Mouse (Mus musculus) midbrain, embryonic 16.5 days (tissue): ENCODE results near the gene Crbn. TPM values are rescaled to one million over a fixed set of nuclear protein-coding genes. Genes with fewer than 3 reads are reported as not detected.

Source experiments
- ATAC-seq: fragments of 200-750 bp; cut with Nextera tagmentation; 2 replicates; pipeline ENCODE4 v1.8.0; 2017; ENCODE audit warnings: moderate TSS enrichment
- H3K27ac ChIP-seq: fragments of 300-500 bp; sonication (generic); 2 replicates; pipeline ENCODE4 v1.5.1; 2014; ENCODE audit warnings: mild to moderate bottlenecking, low read length, mixed read lengths
- H3K27me3 ChIP-seq: fragments of 300-500 bp; sonication (generic); 2 replicates; pipeline ENCODE4 v1.6.1; 2014; ENCODE audit warnings: low read depth, low read length, mixed read lengths; ENCODE audit not compliant: control insufficient read depth, insufficient read depth
- H3K36me3 ChIP-seq: fragments of 300-500 bp; sonication (generic); 2 replicates; pipeline ENCODE4 v1.6.1; 2014; ENCODE audit warnings: mild to moderate bottlenecking, low read length, moderate library complexity, mixed read lengths; ENCODE audit not compliant: control insufficient read depth, insufficient read depth
- H3K4me1 ChIP-seq: fragments of 300-500 bp; sonication (generic); 2 replicates; pipeline ENCODE4 v1.6.1; 2014; ENCODE audit warnings: mild to moderate bottlenecking, low read length, mixed read lengths; ENCODE audit not compliant: control insufficient read depth, insufficient read depth
- H3K4me2 ChIP-seq: fragments of 300-500 bp; sonication (generic); 2 replicates; pipeline ENCODE4 v1.6.1; 2014; ENCODE audit warnings: mild to moderate bottlenecking, low read length, mixed read lengths
- H3K4me3 ChIP-seq: fragments of 300-500 bp; sonication (generic); 2 replicates; pipeline ENCODE4 v1.5.1; 2014; ENCODE audit warnings: low read depth, mild to moderate bottlenecking, low read length, moderate library complexity, mixed read lengths
- H3K9ac ChIP-seq: fragments of 300-500 bp; sonication (generic); 2 replicates; pipeline ENCODE4 v1.6.1; 2014; ENCODE audit warnings: low read depth, low read length, mixed read lengths
- H3K9me3 ChIP-seq: fragments of 300-500 bp; sonication (generic); replicated peaks from 2 replicates; pipeline ENCODE4 v1.6.1; 2014; ENCODE audit warnings: mild to moderate bottlenecking, low read length, mixed read lengths; ENCODE audit not compliant: control insufficient read depth, poor library complexity, severe bottlenecking
- WGBS: fragments of 180-500 bp; shearing (Covaris S2); extraction: QIAGEN DNeasy Blood & Tissue Kit; methylation state at CpG from one replicate; pipeline ENCODE4 v1.1.7; 2014; 5-methylcytosine and 5-hydroxymethylcytosine counted together
- polyA plus RNA-seq: library from polyadenylated mRNA; unstranded; fragments of >200 nt; fragmentation: Nextera tagmentation; extraction: Ambion mirVana; gene quantifications from 2 replicates; pipeline ENCODE4 v1.2.1, GENCODE M21; 2015

The Crbn gene
- polyA plus RNA-seq, 1 experiment from 2014 or later, result 63.6 TPM

DNA sequence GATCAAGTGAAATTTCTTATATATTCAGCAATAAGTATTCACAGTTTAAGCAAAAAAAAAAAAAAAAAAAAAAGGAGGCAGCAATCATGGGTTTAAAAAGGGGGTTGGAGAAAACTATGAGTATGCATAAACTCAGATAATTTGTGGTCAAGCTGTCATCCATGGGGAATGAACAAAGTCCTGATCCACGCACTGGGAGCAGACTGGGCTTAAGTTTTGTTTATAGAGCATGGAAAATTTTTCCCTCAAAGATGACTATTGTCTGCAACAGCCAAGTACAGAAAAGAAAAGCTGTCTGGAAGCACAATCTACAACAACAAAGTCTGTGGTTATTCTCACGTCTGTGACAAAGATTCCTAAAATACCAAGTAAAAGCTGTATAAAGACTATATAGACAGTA lies 9.3 kb upstream of the Crbn start:
- Histone ChIP-seq H3K9me3 (no peaks in the 10 kb centered on the region), H3K27me3 (no peaks in the 10 kb centered on the region), H3K36me3 (no peaks in the 10 kb centered on the region), H3K9ac (no peak overlapping the region), H3K4me3 (no peak overlapping the region), H3K27ac (no peak overlapping the region), H3K4me1 (no peaks in the 10 kb centered on the region), H3K4me2 (no peak overlapping the region)
- 66% methylated on average over 2 of the region's 2 CpGs for WGBS
- no peak for ATAC-seq

DNA sequence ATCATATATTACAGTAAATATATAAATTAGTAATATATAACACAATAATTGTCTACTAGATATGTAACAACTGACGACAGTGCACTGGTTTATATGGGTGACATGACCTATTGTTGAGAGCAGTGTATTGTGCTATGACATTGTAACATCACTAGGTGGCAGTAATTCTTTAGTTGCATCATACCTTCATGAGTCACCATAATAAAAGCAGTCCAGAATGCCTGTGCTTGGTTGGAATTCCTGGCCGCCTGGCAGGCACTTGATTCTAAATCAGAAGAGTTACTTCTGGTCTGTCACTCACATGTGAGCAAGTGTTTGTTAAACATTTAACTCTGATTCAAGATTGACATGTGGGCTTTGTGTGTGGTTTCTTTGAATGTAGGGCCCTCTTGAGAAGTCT lies 5.0 kb upstream of the Crbn start:
- no peaks in the 10 kb centered on the region for H3K36me3 ChIP-seq
- no peak overlapping the region for H3K9ac ChIP-seq
- H3K27ac ChIP-seq, result no peak overlapping the region
- no peak overlapping the region for H3K4me2 ChIP-seq
- 35% methylated on average over 2 of the region's 2 CpGs for WGBS
- H3K4me1 ChIP-seq, result no peaks in the 10 kb centered on the region; the same call in 1 of the 2 replicates
- H3K9me3 ChIP-seq, result no peaks in the 10 kb centered on the region
- ATAC-seq, result peak; percentile 59
- H3K4me3 ChIP-seq, result no peak overlapping the region
- no peaks in the 10 kb centered on the region for H3K27me3 ChIP-seq

DNA sequence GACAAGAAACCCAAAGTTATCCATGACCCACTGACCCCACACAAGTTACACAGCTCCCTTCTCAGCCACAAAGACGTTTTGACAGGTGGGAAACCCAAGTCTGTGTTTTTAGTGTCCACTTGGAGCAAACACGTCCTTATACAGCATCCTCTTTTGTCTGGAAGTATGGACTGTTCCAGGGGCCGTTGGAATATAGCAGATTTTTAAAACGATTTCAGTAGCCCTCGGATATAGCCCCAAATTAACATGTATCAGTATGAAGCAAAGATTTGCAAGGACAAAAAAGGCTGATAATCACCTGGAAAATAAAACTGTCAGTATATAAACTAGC lies 315 bp upstream of the Crbn start:
- Histone ChIP-seq H3K27ac (no peak overlapping the region), H3K4me2 (peak overlapping the region; percentile 53), H3K27me3 (no peaks in the 10 kb centered on the region), H3K36me3 (no peaks in the 10 kb centered on the region), H3K9me3 (no peaks in the 10 kb centered on the region), H3K9ac (peak overlapping the region; percentile 82; the same call in 1 of the 2 replicates), H3K4me3 (peak overlapping the region; percentile 85), H3K4me1 (peaks cover 11% of the 10 kb centered on the region)
- no peak for ATAC-seq
- WGBS, result 54% methylated on average over 5 of the region's 5 CpGs

- 94% methylated on average over 13 of the region's 13 CpGs for WGBS
- no peak for ATAC-seq
- H3K4me1 ChIP-seq, result peaks cover 11% of the 10 kb centered on the region
These were observed 5.6 kb downstream of the Crbn start for GRCm38 (mm10) chr6:106794094-106794814.

GRCm38 (mm10) chr6:106793621-106794020 lies 6.3 kb downstream of the Crbn start:
- ATAC-seq, result no peak
- whole genome bisulfite sequencing, result 96% methylated on average over 10 of the region's 10 CpGs
- H3K27ac ChIP-seq, result no peak overlapping the region
- peaks cover 5% of the 10 kb centered on the region for H3K4me1 ChIP-seq
- H3K4me3 ChIP-seq, result no peak overlapping the region
- H3K4me2 ChIP-seq, result no peak overlapping the region
- peaks cover 23% of the 10 kb centered on the region for H3K36me3 ChIP-seq
- no peaks in the 10 kb centered on the region for H3K27me3 ChIP-seq
- H3K9me3 ChIP-seq, result no peaks in the 10 kb centered on the region
- no peak overlapping the region for H3K9ac ChIP-seq

More at GRCm38 (mm10) chr6:106794094-106794814, 5.6 kb downstream of the Crbn start:
- Histone ChIP-seq H3K36me3 (peaks cover 20% of the 10 kb centered on the region), H3K27me3 (no peaks in the 10 kb centered on the region), H3K27ac (no peak overlapping the region), H3K9me3 (no peaks in the 10 kb centered on the region), H3K9ac (no peak overlapping the region), H3K4me3 (no peak overlapping the region), H3K4me2 (no peak overlapping the region)

GRCm38 (mm10) chr6:106793088-106793487 lies 6.8 kb downstream of the Crbn start:
- H3K4me3 ChIP-seq, result no peak overlapping the region
- H3K9ac ChIP-seq, result no peak overlapping the region
- H3K4me2 ChIP-seq, result no peak overlapping the region
- no peak overlapping the region for H3K27ac ChIP-seq
- H3K9me3 ChIP-seq, result no peaks in the 10 kb centered on the region
- H3K36me3 ChIP-seq, result peaks cover 26% of the 10 kb centered on the region
- no peaks in the 10 kb centered on the region for H3K4me1 ChIP-seq
- 95% methylated on average over 7 of the region's 7 CpGs for WGBS
- H3K27me3 ChIP-seq, result no peaks in the 10 kb centered on the region
- no peak for ATAC-seq

GRCm38 (mm10) chr6:106792486-106792885 lies 7.4 kb downstream of the Crbn start:
- Histone ChIP-seq H3K4me2 (no peak overlapping the region), H3K27me3 (no peaks in the 10 kb centered on the region), H3K36me3 (peaks cover 26% of the 10 kb centered on the region), H3K27ac (no peak overlapping the region), H3K4me3 (no peak overlapping the region), H3K4me1 (no peaks in the 10 kb centered on the region), H3K9ac (no peak overlapping the region), H3K9me3 (no peaks in the 10 kb centered on the region)
- WGBS, result 97% methylated on average over 5 of the region's 5 CpGs
- ATAC-seq, result no peak

GRCm38 (mm10) chr6:106791429-106791828 lies 8.4 kb downstream of the Crbn start:
- WGBS, result 93% methylated on average over 8 of the region's 8 CpGs
- H3K36me3 ChIP-seq, result peaks cover 26% of the 10 kb centered on the region

GRCm38 (mm10) chr6:106787138-106787537 lies 12.7 kb downstream of the Crbn start:
- WGBS, result 83% methylated on average over 3 of the region's 3 CpGs
- no peak overlapping the region for H3K27ac ChIP-seq
- H3K36me3 ChIP-seq, result peaks cover 17% of the 10 kb centered on the region
- no peaks in the 10 kb centered on the region for H3K27me3 ChIP-seq
- H3K9ac ChIP-seq, result no peak overlapping the region
- H3K4me1 ChIP-seq, result no peaks in the 10 kb centered on the region
- H3K9me3 ChIP-seq, result no peaks in the 10 kb centered on the region
- H3K4me3 ChIP-seq, result no peak overlapping the region
- no peak for ATAC-seq
- H3K4me2 ChIP-seq, result no peak overlapping the region

More at GRCm38 (mm10) chr6:106791429-106791828, 8.4 kb downstream of the Crbn start:
- Histone ChIP-seq H3K27ac (no peak overlapping the region), H3K4me2 (no peak overlapping the region), H3K9ac (no peak overlapping the region), H3K4me3 (no peak overlapping the region), H3K27me3 (no peaks in the 10 kb centered on the region), H3K4me1 (no peaks in the 10 kb centered on the region), H3K9me3 (no peaks in the 10 kb centered on the region)
- no peak for ATAC-seq
